Mouse (Mus musculus): ENCODE measurements at regions not wholly inside any gene's neighbourhood (a gene's known extent, or its start where the extent isn't known, plus 50 kb on each side); places are given as distances from the start of the nearest gene placed in this dataset.

GRCm38 (mm10) chr8:6227901-6228300, 1122.8 kb upstream of the Slc10a2 start:
- no peak for DNase-seq

GRCm38 (mm10) chr8:6225194-6225593, 1120.0 kb upstream of the Slc10a2 start:
- DNase-seq: no peak

- DNase-seq: no peak
Measured at GRCm38 (mm10) chr8:6207617-6208349, 1102.6 kb upstream of the Slc10a2 start.

GRCm38 (mm10) chr8:6204051-6204745, 1099.0 kb upstream of the Slc10a2 start:
- no peak for DNase-seq

- DNase-seq: no peak
Measured at GRCm38 (mm10) chr8:6191431-6191830, 1086.3 kb upstream of the Slc10a2 start.

- DNase-seq: no peak
Measured at GRCm38 (mm10) chr8:6188422-6188821, 1083.3 kb upstream of the Slc10a2 start.

GRCm38 (mm10) chr8:6186561-6186960, 1081.4 kb upstream of the Slc10a2 start:
- DNase-seq: no peak

- no peak for DNase-seq
Measured at GRCm38 (mm10) chr8:6179602-6180001, 1074.5 kb upstream of the Slc10a2 start.

GRCm38 (mm10) chr8:6166433-6166832, 1061.3 kb upstream of the Slc10a2 start:
- DNase-seq: no peak

- no peak for DNase-seq
Measured at GRCm38 (mm10) chr8:6165230-6165629, 1060.1 kb upstream of the Slc10a2 start.

- no peak for DNase-seq
Measured at GRCm38 (mm10) chr8:6164758-6165157, 1059.6 kb upstream of the Slc10a2 start.

- no peak for DNase-seq
Measured at GRCm38 (mm10) chr8:6144588-6144987, 1039.4 kb upstream of the Slc10a2 start.

- DNase-seq: no peak
Measured at GRCm38 (mm10) chr8:6140090-6140489, 1034.9 kb upstream of the Slc10a2 start.

GRCm38 (mm10) chr8:6139171-6139570, 1034.0 kb upstream of the Slc10a2 start:
- no peak for DNase-seq

GRCm38 (mm10) chr8:6132243-6132751, 1027.1 kb upstream of the Slc10a2 start:
- no peak for DNase-seq

- no peak for DNase-seq
Measured at GRCm38 (mm10) chr8:6125265-6125664, 1020.1 kb upstream of the Slc10a2 start.

GRCm38 (mm10) chr8:6119506-6119905, 1014.4 kb upstream of the Slc10a2 start:
- no peak for DNase-seq

GRCm38 (mm10) chr8:6111351-6111750, 1006.2 kb upstream of the Slc10a2 start:
- no peak for DNase-seq

GRCm38 (mm10) chr8:6090028-6090427, 984.9 kb upstream of the Slc10a2 start:
- DNase-seq: no peak

GRCm38 (mm10) chr8:6043939-6044577, 938.9 kb upstream of the Slc10a2 start:
- peak; percentile 12 for DNase-seq

GRCm38 (mm10) chr8:6012206-6012605, 907.1 kb upstream of the Slc10a2 start:
- DNase-seq: no peak

- DNase-seq: no peak
Measured at GRCm38 (mm10) chr8:6011182-6011581, 906.0 kb upstream of the Slc10a2 start.

GRCm38 (mm10) chr8:6010712-6011111, 905.6 kb upstream of the Slc10a2 start:
- no peak for DNase-seq

GRCm38 (mm10) chr8:6002612-6003011, 897.5 kb upstream of the Slc10a2 start:
- DNase-seq: no peak
